In the genomic region with DNA sequence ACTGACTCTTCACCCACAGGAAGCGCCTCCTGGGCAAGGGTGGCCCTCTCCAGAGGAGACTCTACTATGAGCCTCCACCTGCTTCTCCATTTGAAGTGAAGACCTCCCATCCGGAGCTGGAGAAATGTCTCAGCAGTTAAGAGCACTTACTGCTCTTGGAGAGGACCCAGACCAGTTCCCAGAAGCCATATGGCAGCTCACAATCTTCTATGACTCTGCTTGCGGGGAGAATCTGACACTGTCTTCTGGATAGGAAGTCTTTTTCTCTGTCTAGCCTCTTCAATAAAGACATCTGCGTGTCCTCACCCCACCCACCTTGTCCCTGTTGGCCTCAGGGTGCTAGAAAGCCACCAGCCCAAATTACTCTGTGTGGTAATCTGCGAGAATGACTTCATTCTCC, we compare ENCODE assay signal across 17 mouse cellular contexts. TPM values are rescaled to one million over a fixed set of nuclear protein-coding genes. Genes with fewer than 3 reads are reported as not detected.
DNase-seq lines count a peak whose midpoint lies in the region; ATAC-seq and TF ChIP-seq lines count a peak whose summit lies in the region.
"Had no signal": no experiment of that assay in that cellular context is flagged by ENCODE, and none has a peak within 500 bp of the region (broad histone marks: within the 10 kb centered on the region; RNA-seq: fewer than 3 reads in every experiment).

No protein-coding gene starts in this region.

- H3K27me3 ChIP-seq in kidney, postnatal 0 days (ENCODE audit: insufficient read depth, low read length) = no peaks in the 10 kb centered on the region
- H3K27me3 ChIP-seq: embryonic facial prominence, embryonic 12.5 days; midbrain, embryonic 15.5 days had no signal

- no peak for TF ChIP-seq CTCF in kidney, postnatal 0 days (IDR thresholded peaks at IDR 0.05; ENCODE audit: low read depth)

- peak; percentile 90 for DNase-seq in heart, adult 11 months
- DNase-seq in heart, adult 9 months (ENCODE audit: low spot score in 2 of 2) = no peak
- no peak for DNase-seq in kidney, postnatal 0 days (ENCODE audit: low spot score)
- no peak for DNase-seq in kidney, postnatal 14 days
- peak; percentile 80 for DNase-seq in brain, adult 2 months (ENCODE audit: low read depth, low spot score)
- peak; percentile 42 to 50 for DNase-seq in heart, postnatal 10 days
- no peak for DNase-seq in urinary bladder, postnatal 14 days (ENCODE audit: low spot score)
- no peak for DNase-seq in embryo, embryonic 10 days (ENCODE audit: low spot score)
- DNase-seq: kidney, postnatal 25 days; liver, postnatal 0 days; right cerebral cortex, postnatal 14 days had no signal

- WGBS in kidney, postnatal 0 days = 77% methylated on average over 5 of the region's 5 CpGs

- ATAC-seq in kidney, postnatal 0 days (replicated peaks; ENCODE audit: low FRiP score, low read depth) = no peak
- ATAC-seq: activated CD4-positive, CD25-positive, alpha-beta regulatory T cell, adult 4 months; liver, postnatal 0 days; midbrain, embryonic 15.5 days had no signal

- no peak overlapping the region for H3K9ac ChIP-seq in kidney, postnatal 0 days (ENCODE audit: low read depth, low read length)
- H3K9ac ChIP-seq: embryonic facial prominence, embryonic 12.5 days; limb, embryonic 13.5 days; liver, postnatal 0 days; midbrain, embryonic 15.5 days; neural tube, embryonic 15.5 days had no signal

- H3K9me3 ChIP-seq in kidney, postnatal 0 days (replicated peaks; ENCODE audit: low read length) = no peaks in the 10 kb centered on the region
- H3K9me3 ChIP-seq: embryonic facial prominence, embryonic 12.5 days; limb, embryonic 13.5 days; midbrain, embryonic 15.5 days; neural tube, embryonic 15.5 days had no signal

- intact Hi-C loops in heart, postnatal 10 days (cut with DNase I) = no loop called here

- H3K4me2 ChIP-seq in kidney, postnatal 0 days (ENCODE audit: low read length) = no peak overlapping the region
- H3K4me2 ChIP-seq: embryonic facial prominence, embryonic 12.5 days; midbrain, embryonic 15.5 days; neural tube, embryonic 15.5 days had no signal

- peaks cover 66% of the 10 kb centered on the region for H3K4me1 ChIP-seq in kidney, postnatal 0 days (replicated peaks; ENCODE audit: insufficient read depth, low read length)

- H3K4me3 ChIP-seq in kidney, postnatal 0 days (replicated peaks; ENCODE audit: low read depth, low read length) = no peak overlapping the region
- H3K4me3 ChIP-seq: embryonic facial prominence, embryonic 12.5 days; limb, embryonic 13.5 days; midbrain, embryonic 15.5 days; neural tube, embryonic 15.5 days had no signal

- H3K27ac ChIP-seq in kidney, postnatal 0 days = 0 out of 2 replicates have a peak overlapping the region, but pooled peaks have one; percentile 10
- H3K27ac ChIP-seq: embryonic facial prominence, embryonic 12.5 days; limb, embryonic 13.5 days; midbrain, embryonic 15.5 days; neural tube, embryonic 15.5 days had no signal

- no peaks in the 10 kb centered on the region for H3K36me3 ChIP-seq in kidney, postnatal 0 days (ENCODE audit: insufficient read depth, low read length)
- H3K36me3 ChIP-seq: embryonic facial prominence, embryonic 12.5 days; limb, embryonic 13.5 days; midbrain, embryonic 15.5 days; neural tube, embryonic 15.5 days had no signal

RNA-seq across cellular contexts. Expression of a gene that starts 4.6 kb away (rescaled TPM):
- polyA plus RNA-seq in kidney, postnatal 0 days (2015; fragmentation: Nextera tagmentation; extraction: Ambion mirVana) = 119 and 129 TPM in 2 replicates
- total RNA-seq in heart, postnatal 10 days (2021) = 100 to 1,000 TPM; 252 to 286 TPM

RNA-seq across cellular contexts. Expression of a gene that starts 21.7 kb away (rescaled TPM):
- polyA plus RNA-seq in kidney, postnatal 0 days (2015; fragmentation: Nextera tagmentation; extraction: Ambion mirVana) = 51.4 and 54.5 TPM in 2 replicates
- 10 to 100 TPM; 24.4 to 27.3 TPM for total RNA-seq in heart, postnatal 10 days (2021)
- polyA plus RNA-seq: activated CD4-positive, CD25-positive, alpha-beta regulatory T cell, adult 4 months had no signal

RNA-seq across cellular contexts. Expression of a gene that starts 22.5 kb away (rescaled TPM):
- polyA plus RNA-seq in kidney, postnatal 0 days (2015; fragmentation: Nextera tagmentation; extraction: Ambion mirVana) = 108 and 122 TPM in 2 replicates
- total RNA-seq in heart, postnatal 10 days (2021) = 10 to 100 TPM; 58.6 to 59.7 TPM
- total RNA-seq: megakaryocyte progenitor cell, adult 5-6 weeks had no signal
- polyA plus RNA-seq: activated CD4-positive, CD25-positive, alpha-beta regulatory T cell, adult 4 months had no signal

RNA-seq across cellular contexts. Expression of a gene that starts 37.0 kb away (rescaled TPM):
- 13.8 and 15.7 TPM in 2 replicates for polyA plus RNA-seq in kidney, postnatal 0 days (2015; fragmentation: Nextera tagmentation; extraction: Ambion mirVana)
- total RNA-seq in heart, postnatal 10 days (2021) = 1 to 10 TPM; 1.4 TPM
- total RNA-seq: megakaryocyte progenitor cell, adult 5-6 weeks had no signal

RNA-seq across cellular contexts. Expression of a gene that starts 48.6 kb away (rescaled TPM):
- polyA plus RNA-seq in kidney, postnatal 0 days (2015; fragmentation: Nextera tagmentation; extraction: Ambion mirVana) = 97.6 and 98.6 TPM in 2 replicates
- total RNA-seq in heart, postnatal 10 days (2021) = 10 to 100 TPM; 36.9 to 46.3 TPM

Comparison
In these comparisons a context has a peak if more than half of its experiments do, and no peak if none do; other contexts are left out.
1. DNase-seq: peak in heart, adult 11 months (single experiment), brain, adult 2 months (single experiment) and heart, postnatal 10 days (2 of 2); none in heart, adult 9 months (0 of 2), kidney, postnatal 0 days (single experiment), kidney, postnatal 14 days (single experiment), urinary bladder, postnatal 14 days (single experiment) and embryo, embryonic 10 days (single experiment).